Mouse (Mus musculus): ENCODE measurements around the gene Efhc1. TPM values are rescaled to one million over a fixed set of nuclear protein-coding genes. Genes with fewer than 3 reads are reported as not detected.
A peak's percentile ranks its signal among the peaks of the same experiment; 100 is the strongest.

Gene Efhc1
- polyA plus RNA-seq, 1 experiment = 0.13 TPM

GRCm38 (mm10) chr1:20995331-20995986 lies 44.0 kb downstream of the Efhc1 start:
- TF ChIP-seq MYOD1 (IDR thresholded peaks at IDR 0.05; ENCODE audit: control insufficient read depth in 1 of 3, insufficient read length in 2 of 3, low read depth in 2 of 3) = no peak
- TF ChIP-seq REST (IDR thresholded peaks at IDR 0.05; ENCODE audit: insufficient read depth, insufficient read length) = no peak
- no peak for TF ChIP-seq SRF (IDR thresholded peaks at IDR 0.05; ENCODE audit: control insufficient read depth, insufficient read length, low read depth)
- TF ChIP-seq CEBPB (IDR thresholded peaks at IDR 0.05; ENCODE audit: insufficient read depth, poor library complexity, severe bottlenecking) = no peak
- TF ChIP-seq POLR2AphosphoS2 (IDR thresholded peaks at IDR 0.05; ENCODE audit: insufficient read length, low read depth) = no peak
- TF ChIP-seq TCF12 (IDR thresholded peaks at IDR 0.05; ENCODE audit: insufficient read depth, poor library complexity, severe bottlenecking) = no peak
- no peak for TF ChIP-seq USF1 (IDR thresholded peaks at IDR 0.05; ENCODE audit: low read depth)
- TF ChIP-seq E2F4 (IDR thresholded peaks at IDR 0.05; ENCODE audit: insufficient read depth) = no peak
- TF ChIP-seq POLR2A (IDR thresholded peaks at IDR 0.05; ENCODE audit: insufficient read length, low read depth) = no peak
- TF ChIP-seq TCF3 (IDR thresholded peaks at IDR 0.05; ENCODE audit: insufficient read length, low read depth) = no peak
- TF ChIP-seq MAX (IDR thresholded peaks at IDR 0.05; ENCODE audit: low read depth) = no peak
- no peak for TF ChIP-seq MYOG (IDR thresholded peaks at IDR 0.05; ENCODE audit: control insufficient read depth in 1 of 3, insufficient read depth in 1 of 3, insufficient read length in 2 of 3, low read depth in 2 of 3)
- no peak overlapping the region for H3ac ChIP-seq (ENCODE audit: control insufficient read depth, insufficient read length)
- H3K4me2 ChIP-seq (ENCODE audit: low read depth) = no peak overlapping the region
- H3K4me3 ChIP-seq = no peak overlapping the region
- no peaks in the 10 kb centered on the region for H3K27me3 ChIP-seq (ENCODE audit: control insufficient read depth, insufficient read depth, insufficient read length)
- H3K36me3 ChIP-seq (ENCODE audit: control insufficient read depth, insufficient read depth) = no peaks in the 10 kb centered on the region
- no peaks in the 10 kb centered on the region for H3K79me2 ChIP-seq (ENCODE audit: control insufficient read depth, insufficient read depth)

GRCm38 (mm10) chr1:20996603-20997327 lies 45.3 kb downstream of the Efhc1 start:
- Histone ChIP-seq H3K4me3 (no peak overlapping the region), H3K27me3 (ENCODE audit: control insufficient read depth, insufficient read depth, insufficient read length) (no peaks in the 10 kb centered on the region), H3ac (ENCODE audit: control insufficient read depth, insufficient read length) (no peak overlapping the region), H3K36me3 (ENCODE audit: control insufficient read depth, insufficient read depth) (no peaks in the 10 kb centered on the region), H3K4me2 (ENCODE audit: low read depth) (peak overlapping the region; percentile 4), H3K79me2 (ENCODE audit: control insufficient read depth, insufficient read depth) (no peaks in the 10 kb centered on the region)
- TF ChIP-seq MAX (IDR thresholded peaks at IDR 0.05; ENCODE audit: low read depth) (no peak), SRF (IDR thresholded peaks at IDR 0.05; ENCODE audit: control insufficient read depth, insufficient read length, low read depth) (no peak), E2F4 (IDR thresholded peaks at IDR 0.05; ENCODE audit: insufficient read depth) (no peak), USF1 (IDR thresholded peaks at IDR 0.05; ENCODE audit: low read depth) (no peak), TCF3 (IDR thresholded peaks at IDR 0.05; ENCODE audit: insufficient read length, low read depth) (no peak), MYOD1 (IDR thresholded peaks at IDR 0.05; ENCODE audit: control insufficient read depth in 1 of 3, insufficient read length in 2 of 3, low read depth in 2 of 3) (no peak), MYOG (IDR thresholded peaks at IDR 0.05; ENCODE audit: control insufficient read depth in 1 of 3, insufficient read depth in 1 of 3, insufficient read length in 2 of 3, low read depth in 2 of 3) (no peak), TCF12 (IDR thresholded peaks at IDR 0.05; ENCODE audit: insufficient read depth, poor library complexity, severe bottlenecking) (no peak), POLR2A (IDR thresholded peaks at IDR 0.05; ENCODE audit: insufficient read length, low read depth) (no peak), POLR2AphosphoS2 (IDR thresholded peaks at IDR 0.05; ENCODE audit: insufficient read length, low read depth) (no peak), CEBPB (IDR thresholded peaks at IDR 0.05; ENCODE audit: insufficient read depth, poor library complexity, severe bottlenecking) (no peak), REST (IDR thresholded peaks at IDR 0.05; ENCODE audit: insufficient read depth, insufficient read length) (no peak)

- H3K36me3 ChIP-seq (ENCODE audit: control insufficient read depth, insufficient read depth) = no peaks in the 10 kb centered on the region
- TF ChIP-seq USF1 (IDR thresholded peaks at IDR 0.05; ENCODE audit: low read depth) (no peak), CEBPB (IDR thresholded peaks at IDR 0.05; ENCODE audit: insufficient read depth, poor library complexity, severe bottlenecking) (no peak), REST (IDR thresholded peaks at IDR 0.05; ENCODE audit: insufficient read depth, insufficient read length) (no peak), MYOD1 (IDR thresholded peaks at IDR 0.05; ENCODE audit: control insufficient read depth in 1 of 3, insufficient read length in 2 of 3, low read depth in 2 of 3) (no peak), TCF3 (IDR thresholded peaks at IDR 0.05; ENCODE audit: insufficient read length, low read depth) (no peak), E2F4 (IDR thresholded peaks at IDR 0.05; ENCODE audit: insufficient read depth) (no peak), POLR2A (IDR thresholded peaks at IDR 0.05; ENCODE audit: insufficient read length, low read depth) (no peak), MYOG (IDR thresholded peaks at IDR 0.05; ENCODE audit: control insufficient read depth in 1 of 3, insufficient read depth in 1 of 3, insufficient read length in 2 of 3, low read depth in 2 of 3) (no peak), SRF (IDR thresholded peaks at IDR 0.05; ENCODE audit: control insufficient read depth, insufficient read length, low read depth) (no peak), TCF12 (IDR thresholded peaks at IDR 0.05; ENCODE audit: insufficient read depth, poor library complexity, severe bottlenecking) (no peak), POLR2AphosphoS2 (IDR thresholded peaks at IDR 0.05; ENCODE audit: insufficient read length, low read depth) (no peak), MAX (IDR thresholded peaks at IDR 0.05; ENCODE audit: low read depth) (no peak)
- no peak overlapping the region for H3K4me2 ChIP-seq (ENCODE audit: low read depth)
- no peak overlapping the region for H3K4me3 ChIP-seq
- no peaks in the 10 kb centered on the region for H3K79me2 ChIP-seq (ENCODE audit: control insufficient read depth, insufficient read depth)
- H3K27me3 ChIP-seq (ENCODE audit: control insufficient read depth, insufficient read depth, insufficient read length) = no peaks in the 10 kb centered on the region
- H3ac ChIP-seq (ENCODE audit: control insufficient read depth, insufficient read length) = no peak overlapping the region
Observed at GRCm38 (mm10) chr1:20997328-20997689, 45.9 kb downstream of the Efhc1 start.

GRCm38 (mm10) chr1:20997881-20998389 lies 46.5 kb downstream of the Efhc1 start:
- Histone ChIP-seq H3ac (ENCODE audit: control insufficient read depth, insufficient read length) (no peak overlapping the region), H3K79me2 (ENCODE audit: control insufficient read depth, insufficient read depth) (no peaks in the 10 kb centered on the region), H3K4me3 (no peak overlapping the region), H3K36me3 (ENCODE audit: control insufficient read depth, insufficient read depth) (no peaks in the 10 kb centered on the region), H3K4me2 (ENCODE audit: low read depth) (no peak overlapping the region), H3K27me3 (ENCODE audit: control insufficient read depth, insufficient read depth, insufficient read length) (no peaks in the 10 kb centered on the region)
- no peak for TF ChIP-seq MAX (IDR thresholded peaks at IDR 0.05; ENCODE audit: low read depth)
- no peak for TF ChIP-seq SRF (IDR thresholded peaks at IDR 0.05; ENCODE audit: control insufficient read depth, insufficient read length, low read depth)

Measured in myocyte (in vitro differentiated cells).